Mouse (Mus musculus) heart, postnatal 0 days (tissue): ENCODE measurements around the gene Tbx19. TPM values are rescaled to one million over a fixed set of nuclear protein-coding genes. Genes with fewer than 3 reads are reported as not detected.
A peak's percentile ranks its signal among the peaks of the same experiment; 100 is the strongest.

Experiments
- ATAC-seq: fragments of 200-750 bp; cut with Nextera tagmentation; 2 replicates; pipeline ENCODE4 v1.8.0; 2017; ENCODE audit warnings: low read depth, moderate number of reproducible peaks, moderate library complexity; ENCODE audit not compliant: insufficient read depth
- DNase-seq: peaks from one replicate; pipeline ENCODE4 v3.0.0-alpha.2; 2016; ENCODE audit warnings: low spot score
- H3K27ac ChIP-seq: fragments of 300-500 bp; sonication (generic); 2 replicates; pipeline ENCODE4 v1.5.1; 2014; ENCODE audit warnings: low read depth, mild to moderate bottlenecking
- H3K27me3 ChIP-seq: fragments of 300-500 bp; sonication (generic); 2 replicates; pipeline ENCODE4 v1.6.1; 2014; ENCODE audit warnings: low read length, mixed read lengths; ENCODE audit not compliant: control insufficient read depth, insufficient read depth
- H3K36me3 ChIP-seq: fragments of 300-500 bp; sonication (generic); replicated peaks from 2 replicates; pipeline ENCODE4 v1.6.1; 2014; ENCODE audit warnings: low read length, mixed read lengths; ENCODE audit not compliant: control insufficient read depth, insufficient read depth
- H3K4me1 ChIP-seq: fragments of 300-500 bp; sonication (generic); 2 replicates; pipeline ENCODE4 v1.6.1; 2014; ENCODE audit warnings: antibody characterized with exemption; ENCODE audit not compliant: control insufficient read depth, insufficient read depth
- H3K4me2 ChIP-seq: fragments of 300-500 bp; sonication (generic); 2 replicates; pipeline ENCODE4 v1.6.1; 2014; ENCODE audit warnings: low read depth, mild to moderate bottlenecking, low read length, moderate library complexity
- H3K4me3 ChIP-seq: fragments of 300-500 bp; sonication (generic); 2 replicates; pipeline ENCODE4 v1.5.1; 2014; ENCODE audit warnings: low read depth, low read length
- H3K9ac ChIP-seq: fragments of 300-500 bp; sonication (generic); replicated peaks from 2 replicates; pipeline ENCODE4 v1.6.1; 2014; ENCODE audit warnings: low read depth, low read length, mixed read lengths
- H3K9me3 ChIP-seq: fragments of 300-500 bp; sonication (generic); replicated peaks from 2 replicates; pipeline ENCODE4 v1.6.1; 2016; ENCODE audit warnings: low read length; ENCODE audit not compliant: control insufficient read depth
- CTCF ChIP-seq: IDR thresholded peaks from 2 replicates; pipeline ENCODE4 v1.5.1; 2016; ENCODE audit warnings: antibody characterized with exemption, control low read depth, low read depth
- EP300 ChIP-seq: IDR thresholded peaks from 2 replicates; pipeline ENCODE4 v1.6.1; 2016; ENCODE audit warnings: antibody characterized with exemption, low read depth
- WGBS: fragments of 180-500 bp; shearing (Covaris S2); extraction: QIAGEN DNeasy Blood & Tissue Kit; methylation state at CpG from one replicate; pipeline ENCODE4 v1.1.7; 2014; 5-methylcytosine and 5-hydroxymethylcytosine counted together
- polyA plus RNA-seq: library from polyadenylated mRNA; unstranded; fragments of >200 nt; fragmentation: Nextera tagmentation; extraction: Ambion mirVana; gene quantifications from 2 replicates; pipeline ENCODE4 v1.2.1, GENCODE M21; 2015
- total RNA-seq: library from RNA; depleted of rRNA; stranded (reverse); fragments of >200 nt; gene quantifications from 2 replicates; pipeline ENCODE4 v1.2.3, GENCODE M21; 2014; ENCODE audit warnings: low replicate concordance

Tbx19 gene
- total and polyA plus RNA-seq, 2 experiments from 2014 or later: not detected

- Histone ChIP-seq H3K27me3 (0 out of 2 replicates have a peak, but pooled peaks cover 3% of the 10 kb centered on the region), H3K9me3 (no peaks in the 10 kb centered on the region), H3K4me1 (peaks cover 37% of the 10 kb centered on the region), H3K4me3 (peak overlapping the region; percentile 4; the same call in 1 of the 2 replicates), H3K27ac (peak overlapping the region; percentile 73), H3K36me3 (no peaks in the 10 kb centered on the region), H3K9ac (no peak overlapping the region), H3K4me2 (peak overlapping the region; percentile 50)
- DNase-seq (peak; percentile 87), ATAC-seq (peak; percentile 72)
- 2% methylated on average over 17 of the region's 17 CpGs for WGBS
- TF ChIP-seq EP300 (peak; percentile 85), CTCF (peak; percentile 37)
These were observed 46.0 kb downstream of the Tbx19 start for GRCm38 (mm10) chr1:165114460-165115175.

GRCm38 (mm10) chr1:165113700-165114099, 46.9 kb downstream of the Tbx19 start:
- Histone ChIP-seq H3K4me2 (no peak overlapping the region), H3K9me3 (no peaks in the 10 kb centered on the region), H3K36me3 (no peaks in the 10 kb centered on the region), H3K27me3 (0 out of 2 replicates have a peak, but pooled peaks cover 3% of the 10 kb centered on the region), H3K4me1 (peaks cover 33% of the 10 kb centered on the region), H3K4me3 (no peak overlapping the region), H3K27ac (peak overlapping the region; percentile 73), H3K9ac (no peak overlapping the region)
- TF ChIP-seq CTCF (no peak), EP300 (no peak)
- no peak for ATAC-seq
- no peak for DNase-seq
- WGBS: 36% methylated on average over 11 of the region's 11 CpGs

- no peak overlapping the region for H3K4me2 ChIP-seq
- H3K9me3 ChIP-seq: no peaks in the 10 kb centered on the region
- ATAC-seq (peak; percentile 64), DNase-seq (peak; percentile 71)
- WGBS: 18% methylated on average over 2 of the region's 2 CpGs
- H3K27ac ChIP-seq: 0 out of 2 replicates have a peak overlapping the region, but pooled peaks have one; percentile 25
- peaks cover 35% of the 10 kb centered on the region for H3K4me1 ChIP-seq
- no peaks in the 10 kb centered on the region for H3K27me3 ChIP-seq
- H3K9ac ChIP-seq: no peak overlapping the region
- no peak overlapping the region for H3K4me3 ChIP-seq
- no peaks in the 10 kb centered on the region for H3K36me3 ChIP-seq
- TF ChIP-seq EP300 (peak; percentile 57; the same call in 1 of the 2 replicates), CTCF (no peak)
These were observed 49.9 kb downstream of the Tbx19 start for GRCm38 (mm10) chr1:165110659-165111058.

- H3K36me3 ChIP-seq: no peaks in the 10 kb centered on the region
- H3K4me2 ChIP-seq: no peak overlapping the region
- DNase-seq: peak; percentile 44
- H3K27me3 ChIP-seq: no peaks in the 10 kb centered on the region
- H3K27ac ChIP-seq: 0 out of 2 replicates have a peak overlapping the region, but pooled peaks have one; percentile 1
- H3K4me1 ChIP-seq: peaks cover 32% of the 10 kb centered on the region
- TF ChIP-seq CTCF (no peak), EP300 (no peak)
- H3K9ac ChIP-seq: no peak overlapping the region
- WGBS: 44% methylated on average over 5 of the region's 5 CpGs
- H3K9me3 ChIP-seq: no peaks in the 10 kb centered on the region
- H3K4me3 ChIP-seq: no peak overlapping the region
- ATAC-seq: no peak
These were observed 51.4 kb downstream of the Tbx19 start for GRCm38 (mm10) chr1:165109135-165109534.

GRCm38 (mm10) chr1:165108477-165108876, 52.1 kb downstream of the Tbx19 start:
- no peak for ATAC-seq
- no peak for DNase-seq
- Histone ChIP-seq H3K27me3 (no peaks in the 10 kb centered on the region), H3K9ac (no peak overlapping the region), H3K36me3 (no peaks in the 10 kb centered on the region), H3K4me1 (peaks cover 31% of the 10 kb centered on the region), H3K9me3 (no peaks in the 10 kb centered on the region), H3K27ac (no peak overlapping the region), H3K4me2 (no peak overlapping the region), H3K4me3 (no peak overlapping the region)
- 71% methylated on average over 5 of the region's 5 CpGs for WGBS
- TF ChIP-seq EP300: no peak
- no peak for TF ChIP-seq CTCF

- Histone ChIP-seq H3K9ac (no peak overlapping the region), H3K9me3 (no peaks in the 10 kb centered on the region), H3K27me3 (no peaks in the 10 kb centered on the region), H3K4me3 (no peak overlapping the region), H3K27ac (no peak overlapping the region), H3K4me1 (peaks cover 25% of the 10 kb centered on the region), H3K4me2 (no peak overlapping the region), H3K36me3 (no peaks in the 10 kb centered on the region)
- WGBS: 61% methylated on average over 2 of the region's 2 CpGs
- no peak for ATAC-seq
- DNase-seq: no peak
- TF ChIP-seq CTCF (no peak), EP300 (no peak)
These were observed 54.6 kb downstream of the Tbx19 start for GRCm38 (mm10) chr1:165106011-165106385.
